Mouse (Mus musculus) lung, adult 2 months (tissue): ENCODE measurements around the gene Fam213a.

ENCODE experiments used
- CTCF ChIP-seq: fragments of 200-500 bp; IDR thresholded peaks from 2 replicates; pipeline ENCODE4 v1.5.1; 2011; ENCODE audit warnings: mild to moderate bottlenecking, low read length, control low read depth; ENCODE audit not compliant: insufficient read depth
- POLR2A ChIP-seq: fragments of 200-500 bp; IDR thresholded peaks from 2 replicates; pipeline ENCODE4 v1.6.1; 2011; ENCODE audit warnings: low read depth, mild to moderate bottlenecking, control low read depth, low read length, borderline replicate concordance; ENCODE audit errors: extremely low read depth

- TF ChIP-seq CTCF: no peak
- TF ChIP-seq POLR2A: no peak
These were observed 17.5 kb upstream of the Fam213a start for GRCm38 (mm10) chr14:41030989-41031513.
